8 mouse cellular contexts compared by ENCODE assay signal in the genomic region with DNA sequence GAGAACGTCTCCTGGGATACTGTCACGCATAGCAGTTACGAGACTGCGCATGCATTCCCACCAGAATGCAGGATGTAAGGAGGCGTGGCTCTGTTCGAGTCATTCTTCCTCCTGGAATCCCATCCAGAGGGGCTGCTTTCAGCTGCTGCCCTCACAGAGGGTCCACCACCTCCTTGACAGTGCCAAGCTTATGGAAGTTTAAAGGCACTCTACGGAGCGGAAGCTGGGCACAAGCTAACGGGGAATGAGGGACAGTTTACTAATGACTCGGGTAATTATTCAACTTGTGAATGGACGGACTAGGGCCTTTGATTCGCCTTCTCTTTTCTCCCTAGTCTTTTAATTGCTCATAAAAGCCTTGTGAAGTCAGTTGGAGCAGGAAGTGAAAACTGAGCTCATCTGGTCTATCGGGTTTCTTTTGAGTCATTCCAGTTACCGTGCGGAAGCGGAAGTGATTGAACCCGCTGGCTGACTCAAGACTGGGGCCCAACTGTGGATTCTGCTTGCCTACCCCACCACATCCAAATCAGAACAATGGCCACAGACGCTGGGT.
DNase-seq lines count a peak whose midpoint lies in the region; ATAC-seq and TF ChIP-seq lines count a peak whose summit lies in the region.

No protein-coding gene starts in this region.

- H3K4me1 ChIP-seq in kidney, adult 2 months (ENCODE audit: control insufficient read depth, insufficient read depth, low read length), result peaks cover 3% of the 10 kb centered on the region; the same call in 1 of the 2 replicates
- peaks cover 14 to 56% of the 10 kb centered on the region in 2 experiments for H3K4me1 ChIP-seq in CH12.LX (ENCODE audit: control insufficient read depth in 1 of 2, insufficient read depth in 2 of 2)
- peaks cover 8% of the 10 kb centered on the region for H3K4me1 ChIP-seq in forebrain, embryonic 10.5 days
- H3K4me1 ChIP-seq in intestine, embryonic 15.5 days (replicated peaks), result no peaks in the 10 kb centered on the region
- no peaks in the 10 kb centered on the region for H3K4me1 ChIP-seq in stomach, embryonic 14.5 days (ENCODE audit: control insufficient read depth, insufficient read depth, low read length)

- H3K27ac ChIP-seq in kidney, adult 2 months (ENCODE audit: insufficient read depth, low read depth, low read length), result no peak overlapping the region
- peak overlapping the region; percentile 75 for H3K27ac ChIP-seq in CH12.LX (ENCODE audit: insufficient read depth, low read depth)
- H3K27ac ChIP-seq in forebrain, embryonic 10.5 days, result peak overlapping the region; percentile 44; the same call in 1 of the 2 replicates
- H3K27ac ChIP-seq in intestine, embryonic 15.5 days, result peak overlapping the region; percentile 30; the same call in 1 of the 2 replicates
- H3K27ac ChIP-seq in stomach, embryonic 14.5 days (ENCODE audit: low read length), result no peak overlapping the region

- no peaks in the 10 kb centered on the region for H3K36me3 ChIP-seq in kidney, adult 2 months (ENCODE audit: control insufficient read depth, insufficient read depth, low read length)
- no peaks in the 10 kb centered on the region for H3K36me3 ChIP-seq in CH12.LX (replicated peaks in 1 of 2; ENCODE audit: control insufficient read depth in 1 of 2, insufficient read depth in 1 of 2, low read length in 1 of 2)
- H3K36me3 ChIP-seq in forebrain, embryonic 10.5 days (replicated peaks), result no peaks in the 10 kb centered on the region
- no peaks in the 10 kb centered on the region for H3K36me3 ChIP-seq in intestine, embryonic 15.5 days
- no peaks in the 10 kb centered on the region for H3K36me3 ChIP-seq in stomach, embryonic 14.5 days (ENCODE audit: control insufficient read depth, insufficient read depth, low read length)

- DNase-seq in kidney, adult 2 months, result peak; percentile 47
- DNase-seq in kidney, adult 11 months, result no peak
- peak; percentile 95 for DNase-seq in CH12.LX (ENCODE audit: extremely low read depth)
- DNase-seq in forebrain, embryonic 10.5 days (ENCODE audit: extremely low spot score, low spot score), result no peak
- no peak for DNase-seq in cerebellum, adult 11-12 months

- no peak for TF ChIP-seq CTCF in kidney, adult 2 months (conservative IDR thresholded peaks at IDR 0.05; ENCODE audit: insufficient read depth, insufficient read length, low read depth, low read length)
- no peak for TF ChIP-seq CTCF in CH12.LX (conservative IDR thresholded peaks at IDR 0.05 in 1 of 2, IDR thresholded peaks at IDR 0.05 in 1 of 2; ENCODE audit: low read depth in 2 of 2, low read length in 2 of 2)

- 13% methylated on average over 18 of the region's 18 CpGs for WGBS in kidney, adult 2 months
- 39% methylated on average over 18 of the region's 18 CpGs for whole genome bisulfite sequencing in forebrain, embryonic 10.5 days
- WGBS in intestine, embryonic 15.5 days, result 38% methylated on average over 18 of the region's 18 CpGs
- WGBS in stomach, embryonic 14.5 days, result 46% methylated on average over 18 of the region's 18 CpGs

- H3K4me2 ChIP-seq in CH12.LX (ENCODE audit: insufficient read depth, low read depth, poor library complexity, severe bottlenecking), result peak overlapping the region; percentile 76
- peak overlapping the region; percentile 44 for H3K4me2 ChIP-seq in intestine, embryonic 15.5 days (replicated peaks)
- H3K4me2 ChIP-seq in stomach, embryonic 14.5 days (replicated peaks; ENCODE audit: low read depth, low read length), result peak overlapping the region; percentile 37

- TF ChIP-seq POLR2A in kidney, adult 2 months (IDR thresholded peaks at IDR 0.05; ENCODE audit: low read depth, low read length), result no peak
- TF ChIP-seq POLR2A in CH12.LX (IDR thresholded peaks at IDR 0.05; ENCODE audit: low read depth, low read length), result peak; percentile 55; the same call in 1 of the 2 replicates

- no peaks in the 10 kb centered on the region for H3K9me3 ChIP-seq in CH12.LX (replicated peaks; ENCODE audit: low read length)
- no peaks in the 10 kb centered on the region for H3K9me3 ChIP-seq in forebrain, embryonic 10.5 days
- no peaks in the 10 kb centered on the region for H3K9me3 ChIP-seq in intestine, embryonic 15.5 days
- no peaks in the 10 kb centered on the region for H3K9me3 ChIP-seq in stomach, embryonic 14.5 days (ENCODE audit: control insufficient read depth, low read depth, low read length)

- in situ Hi-C loops in CH12.LX (cut with MboI; ENCODE audit: low pct_ligation_motif_present, low pct_unique_long_range_greater_than_20kb, low sequenced_read_pairs), result loop anchor here (10.0 kb wide), 1 partner anchor 56 kb away; no protein-coding TSS in a partner anchor

- H3K27me3 ChIP-seq in kidney, adult 2 months (replicated peaks; ENCODE audit: control insufficient read depth, insufficient read depth, low read length), result no peaks in the 10 kb centered on the region
- no peaks in the 10 kb centered on the region for H3K27me3 ChIP-seq in CH12.LX (replicated peaks)
- peaks cover 9% of the 10 kb centered on the region for H3K27me3 ChIP-seq in forebrain, embryonic 10.5 days (ENCODE audit: poor library complexity, severe bottlenecking)
- H3K27me3 ChIP-seq in intestine, embryonic 15.5 days (replicated peaks), result no peaks in the 10 kb centered on the region; the same call in 1 of the 2 replicates
- H3K27me3 ChIP-seq in stomach, embryonic 14.5 days (ENCODE audit: control insufficient read depth, insufficient read depth, low read length), result no peaks in the 10 kb centered on the region

- dilution Hi-C loops in CH12.LX (cut with MboI; ENCODE audit: extremely low pct_ligation_motif_present, extremely low pct_unique_long_range_greater_than_20kb, low sequenced_read_pairs), result no loop called here

- peak overlapping the region; percentile 41 for H3K9ac ChIP-seq in CH12.LX (ENCODE audit: insufficient read depth, low read depth)
- no peak overlapping the region for H3K9ac ChIP-seq in intestine, embryonic 15.5 days
- H3K9ac ChIP-seq in stomach, embryonic 14.5 days (replicated peaks; ENCODE audit: low read depth, low read length), result no peak overlapping the region

- peak; percentile 62 for ATAC-seq in intestine, embryonic 15.5 days
- ATAC-seq in megakaryocyte, adult 5-6 weeks (ENCODE audit: poor library complexity, severe bottlenecking), result peak; percentile 83
- no peak for ATAC-seq in stomach, embryonic 14.5 days (ENCODE audit: insufficient number of reproducible peaks, insufficient read depth, low FRiP score, low read depth)

- H3K79me2 ChIP-seq in CH12.LX (replicated peaks; ENCODE audit: control insufficient read depth, extremely low read depth, insufficient read depth, poor library complexity, severe bottlenecking), result no peaks in the 10 kb centered on the region

- TF ChIP-seq RAD21 in CH12.LX (IDR thresholded peaks at IDR 0.05; ENCODE audit: low read depth, low read length), result no peak

- H3K4me3 ChIP-seq in kidney, adult 2 months (ENCODE audit: insufficient read depth, low read depth, low read length), result peak overlapping the region; percentile 14; the same call in 1 of the 2 replicates
- peak overlapping the region in 2 of 3 experiments; percentile 35 to 48 for H3K4me3 ChIP-seq in CH12.LX (replicated peaks in 1 of 3; ENCODE audit: low read depth in 2 of 3, low read length in 2 of 3, poor library complexity in 1 of 3)
- H3K4me3 ChIP-seq in forebrain, embryonic 10.5 days, result peak overlapping the region; percentile 38
- peak overlapping the region; percentile 25 for H3K4me3 ChIP-seq in intestine, embryonic 15.5 days (replicated peaks)
- H3K4me3 ChIP-seq in stomach, embryonic 14.5 days (ENCODE audit: low read depth, low read length), result no peak overlapping the region

- TF ChIP-seq EP300 in CH12.LX (IDR thresholded peaks at IDR 0.05; ENCODE audit: low read length), result peak; percentile 97

TF ChIP-seq in CH12.LX, 34 proteins besides CTCF, POLR2A, EP300 and RAD21 (continues in another document):
- TF ChIP-seq KAT2A (IDR thresholded peaks at IDR 0.05; ENCODE audit: insufficient replicate concordance, low read length) (0 out of 2 replicates have a peak, but pooled peaks have one; percentile 26), NELFE (IDR thresholded peaks at IDR 0.05; ENCODE audit: low read depth, low read length) (0 out of 2 replicates have a peak, but pooled peaks have one; percentile 54), TCF12 (IDR thresholded peaks at IDR 0.05; ENCODE audit: low read depth, low read length) (peak; percentile 86), MYC (IDR thresholded peaks at IDR 0.05; ENCODE audit: low read depth, low read length) (no peak), ELF1 (IDR thresholded peaks at IDR 0.05; ENCODE audit: low read depth, low read length) (peak; percentile 96), ZC3H11A (IDR thresholded peaks at IDR 0.05; ENCODE audit: low read depth, low read length) (no peak), ETS1 (conservative IDR thresholded peaks at IDR 0.05; ENCODE audit: low read depth, low read length) (peak; percentile 94), HCFC1 (IDR thresholded peaks at IDR 0.05; ENCODE audit: low read depth, low read length) (peak; percentile 70), E2F4 (IDR thresholded peaks at IDR 0.05; ENCODE audit: insufficient replicate concordance, low read depth, low read length) (no peak), MEF2A (IDR thresholded peaks at IDR 0.05; ENCODE audit: borderline replicate concordance, low read depth, low read length) (peak; percentile 77), MAX (IDR thresholded peaks at IDR 0.05; ENCODE audit: low read length) (no peak; the same call in 1 of the 2 replicates), JUND (conservative IDR thresholded peaks at IDR 0.05; ENCODE audit: low read depth, low read length) (peak; percentile 93), TBP (conservative IDR thresholded peaks at IDR 0.05; ENCODE audit: low read depth, low read length) (peak; percentile 56; the same call in 1 of the 2 replicates), IRF4 (IDR thresholded peaks at IDR 0.05; ENCODE audit: low read depth, low read length) (peak; percentile 98), MAFK (IDR thresholded peaks at IDR 0.05; ENCODE audit: insufficient replicate concordance, low read length) (0 out of 2 replicates have a peak, but pooled peaks have one; percentile 62), BHLHE40 (IDR thresholded peaks at IDR 0.05; ENCODE audit: low read depth, low read length) (peak; percentile 72), CHD2 (IDR thresholded peaks at IDR 0.05; ENCODE audit: low read length) (peak; percentile 80), RCOR1 (conservative IDR thresholded peaks at IDR 0.05; ENCODE audit: low read depth, low read length) (peak; percentile 85), SIN3A (IDR thresholded peaks at IDR 0.05; ENCODE audit: low read length) (peak; percentile 77; the same call in 1 of the 2 replicates), MXI1 (IDR thresholded peaks at IDR 0.05; ENCODE audit: low read depth, low read length) (no peak), JUN (IDR thresholded peaks at IDR 0.05; ENCODE audit: insufficient read depth, low read depth, low read length) (peak; percentile 95), CHD1 (IDR thresholded peaks at IDR 0.05; ENCODE audit: low read depth, low read length) (no peak), SMC3 (IDR thresholded peaks at IDR 0.05; ENCODE audit: low read depth, low read length) (no peak), UBTF (IDR thresholded peaks at IDR 0.05; ENCODE audit: low read depth, low read length) (no peak), ZKSCAN1 (IDR thresholded peaks at IDR 0.05; ENCODE audit: borderline replicate concordance, low read depth, low read length) (no peak)

Comparison
In these comparisons a context has a peak if more than half of its experiments do, and no peak if none do; other contexts are left out.
1. DNase-seq: peak in kidney, adult 2 months (single experiment) and CH12.LX (single experiment); none in kidney, adult 11 months (single experiment), forebrain, embryonic 10.5 days (single experiment) and cerebellum, adult 11-12 months (single experiment).
2. H3K27ac ChIP-seq: peak in CH12.LX (single experiment), forebrain, embryonic 10.5 days (single experiment) and intestine, embryonic 15.5 days (single experiment); none in kidney, adult 2 months (single experiment) and stomach, embryonic 14.5 days (single experiment).
3. Peak in every context shown above with its lines, with median percentiles within 50 percentile points of each other: H3K4me2 ChIP-seq.